Mouse (Mus musculus): ENCODE results near the gene Synpr. TPM values are rescaled to one million over a fixed set of nuclear protein-coding genes. Genes with fewer than 3 reads are reported as not detected.

Gene Synpr
- total and polyA plus RNA-seq, 3 experiments, result not detected

GRCm38 (mm10) chr14:13332497-13333306, 48.1 kb downstream of the Synpr start:
- TF ChIP-seq RCOR1 (conservative IDR thresholded peaks at IDR 0.05; ENCODE audit: low read depth, low read length), result no peak
- TF ChIP-seq BHLHE40 (IDR thresholded peaks at IDR 0.05; ENCODE audit: low read depth, low read length), result no peak
- no peak for TF ChIP-seq UBTF (IDR thresholded peaks at IDR 0.05; ENCODE audit: low read depth, low read length)
- TF ChIP-seq ETS1 (conservative IDR thresholded peaks at IDR 0.05; ENCODE audit: low read depth, low read length), result no peak
- no peak for TF ChIP-seq SIN3A (IDR thresholded peaks at IDR 0.05; ENCODE audit: low read length)
- no peak for TF ChIP-seq POLR2A (IDR thresholded peaks at IDR 0.05; ENCODE audit: low read depth, low read length)
- TF ChIP-seq ZC3H11A (IDR thresholded peaks at IDR 0.05; ENCODE audit: low read depth, low read length), result no peak
- TF ChIP-seq MXI1 (IDR thresholded peaks at IDR 0.05; ENCODE audit: low read depth, low read length), result no peak
- TF ChIP-seq SMC3 (IDR thresholded peaks at IDR 0.05; ENCODE audit: low read depth, low read length), result no peak
- no peak for TF ChIP-seq ZNF384 (IDR thresholded peaks at IDR 0.05; ENCODE audit: low read depth, low read length)
- no peak for TF ChIP-seq NELFE (IDR thresholded peaks at IDR 0.05; ENCODE audit: low read depth, low read length)
- TF ChIP-seq GABPA (IDR thresholded peaks at IDR 0.05; ENCODE audit: insufficient replicate concordance, low read depth, low read length), result no peak
- no peak for TF ChIP-seq POLR2AphosphoS2 (IDR thresholded peaks at IDR 0.05; ENCODE audit: low read depth, low read length)
- TF ChIP-seq IRF4 (IDR thresholded peaks at IDR 0.05; ENCODE audit: low read depth, low read length), result no peak
- no peak overlapping the region for H3K4me3 ChIP-seq (replicated peaks in 1 of 3; ENCODE audit: low read depth in 2 of 3, low read length in 2 of 3, poor library complexity in 1 of 3)
- H3K27me3 ChIP-seq (replicated peaks), result no peaks in the 10 kb centered on the region
- peak overlapping the region; percentile 15; the same call in 1 of the 2 replicates for H3K4me2 ChIP-seq (ENCODE audit: insufficient read depth, low read depth, poor library complexity, severe bottlenecking)
- H3K9ac ChIP-seq (ENCODE audit: insufficient read depth, low read depth), result no peak overlapping the region
- DNase-seq (ENCODE audit: extremely low read depth), result no peak
- H3K4me1 ChIP-seq (ENCODE audit: control insufficient read depth in 1 of 2, insufficient read depth in 2 of 2), result 0 out of 4 replicates have a peak, but pooled peaks cover 0 to 8% of the 10 kb centered on the region in 2 experiments
- H3K36me3 ChIP-seq (replicated peaks in 1 of 2; ENCODE audit: control insufficient read depth in 1 of 2, insufficient read depth in 1 of 2, low read length in 1 of 2), result no peaks in the 10 kb centered on the region
- no peaks in the 10 kb centered on the region for H3K79me2 ChIP-seq (replicated peaks; ENCODE audit: control insufficient read depth, extremely low read depth, insufficient read depth, poor library complexity, severe bottlenecking)
- dilution Hi-C loops (cut with MboI; ENCODE audit: extremely low pct_ligation_motif_present, extremely low pct_unique_long_range_greater_than_20kb, low sequenced_read_pairs), result no loop called here
- in situ Hi-C loops (cut with MboI; ENCODE audit: low pct_ligation_motif_present, low pct_unique_long_range_greater_than_20kb, low sequenced_read_pairs), result no loop called here
- H3K9me3 ChIP-seq (replicated peaks; ENCODE audit: low read length), result no peaks in the 10 kb centered on the region
- H3K27ac ChIP-seq (ENCODE audit: insufficient read depth, low read depth), result no peak overlapping the region

GRCm38 (mm10) chr14:13333372-13333771, 48.8 kb downstream of the Synpr start:
- DNase-seq (ENCODE audit: extremely low read depth), result no peak
- H3K9ac ChIP-seq (ENCODE audit: insufficient read depth, low read depth), result no peak overlapping the region
- no peak overlapping the region for H3K4me3 ChIP-seq (replicated peaks in 1 of 3; ENCODE audit: low read depth in 2 of 3, low read length in 2 of 3, poor library complexity in 1 of 3)
- H3K36me3 ChIP-seq (replicated peaks in 1 of 2; ENCODE audit: control insufficient read depth in 1 of 2, insufficient read depth in 1 of 2, low read length in 1 of 2), result no peaks in the 10 kb centered on the region
- H3K79me2 ChIP-seq (replicated peaks; ENCODE audit: control insufficient read depth, extremely low read depth, insufficient read depth, poor library complexity, severe bottlenecking), result no peaks in the 10 kb centered on the region
- H3K27ac ChIP-seq (ENCODE audit: insufficient read depth, low read depth), result no peak overlapping the region
- H3K9me3 ChIP-seq (replicated peaks; ENCODE audit: low read length), result no peaks in the 10 kb centered on the region
- no peak overlapping the region; the same call in 1 of the 2 replicates for H3K4me2 ChIP-seq (ENCODE audit: insufficient read depth, low read depth, poor library complexity, severe bottlenecking)
- H3K4me1 ChIP-seq (ENCODE audit: control insufficient read depth in 1 of 2, insufficient read depth in 2 of 2), result 0 out of 4 replicates have a peak, but pooled peaks cover 0 to 6% of the 10 kb centered on the region in 2 experiments
- in situ Hi-C loops (cut with MboI; ENCODE audit: low pct_ligation_motif_present, low pct_unique_long_range_greater_than_20kb, low sequenced_read_pairs) (no loop called here), dilution Hi-C loops (cut with MboI; ENCODE audit: extremely low pct_ligation_motif_present, extremely low pct_unique_long_range_greater_than_20kb, low sequenced_read_pairs) (no loop called here)
- H3K27me3 ChIP-seq (replicated peaks), result no peaks in the 10 kb centered on the region
- no peak for TF ChIP-seq TBP (conservative IDR thresholded peaks at IDR 0.05; ENCODE audit: low read depth, low read length)
- no peak for TF ChIP-seq NRF1 (IDR thresholded peaks at IDR 0.05; ENCODE audit: low read depth, low read length)
- TF ChIP-seq EP300 (IDR thresholded peaks at IDR 0.05; ENCODE audit: low read length), result no peak
- TF ChIP-seq JUN (IDR thresholded peaks at IDR 0.05; ENCODE audit: insufficient read depth, low read depth, low read length), result no peak
- TF ChIP-seq MYC (IDR thresholded peaks at IDR 0.05; ENCODE audit: low read depth, low read length), result no peak
- TF ChIP-seq IRF4 (IDR thresholded peaks at IDR 0.05; ENCODE audit: low read depth, low read length), result no peak
- TF ChIP-seq ZC3H11A (IDR thresholded peaks at IDR 0.05; ENCODE audit: low read depth, low read length), result no peak
- TF ChIP-seq HCFC1 (IDR thresholded peaks at IDR 0.05; ENCODE audit: low read depth, low read length), result no peak
- TF ChIP-seq MEF2A (IDR thresholded peaks at IDR 0.05; ENCODE audit: borderline replicate concordance, low read depth, low read length), result no peak

Data from CH12.LX (cell line).